Mouse (Mus musculus): Measurements from ENCODE around the gene Wdr83. TPM values are rescaled to one million over a fixed set of nuclear protein-coding genes. Genes with fewer than 3 reads are reported as not detected.

The Wdr83 gene
- polyA plus RNA-seq, 1 experiment: 56.3 TPM

GRCm38 (mm10) chr8:85115501-85115900 is 34.4 kb upstream of the Wdr83 start:
- WGBS: 68% methylated on average over 4 of the region's 4 CpGs
- Histone ChIP-seq H3K36me3 (ENCODE audit: control insufficient read depth, insufficient read depth, low read length) (no peaks in the 10 kb centered on the region), H3K4me1 (replicated peaks; ENCODE audit: control insufficient read depth, insufficient read depth, low read length) (no peaks in the 10 kb centered on the region; the same call in 1 of the 2 replicates), H3K27ac (ENCODE audit: control insufficient read depth, insufficient read depth, low read length) (no peak overlapping the region), H3K27me3 (ENCODE audit: control insufficient read depth, insufficient read depth, low read length) (no peaks in the 10 kb centered on the region), H3K4me3 (ENCODE audit: control insufficient read depth, insufficient read depth, low read length) (no peak overlapping the region)
- no peak for DNase-seq
- TF ChIP-seq CTCF (IDR thresholded peaks at IDR 0.05; ENCODE audit: borderline replicate concordance, control insufficient read depth, extremely low read depth, insufficient read depth, low read length, poor library complexity): no peak
- TF ChIP-seq POLR2A (IDR thresholded peaks at IDR 0.05; ENCODE audit: control insufficient read depth, extremely low read depth, insufficient read depth, low read length, poor library complexity): no peak

DNA sequence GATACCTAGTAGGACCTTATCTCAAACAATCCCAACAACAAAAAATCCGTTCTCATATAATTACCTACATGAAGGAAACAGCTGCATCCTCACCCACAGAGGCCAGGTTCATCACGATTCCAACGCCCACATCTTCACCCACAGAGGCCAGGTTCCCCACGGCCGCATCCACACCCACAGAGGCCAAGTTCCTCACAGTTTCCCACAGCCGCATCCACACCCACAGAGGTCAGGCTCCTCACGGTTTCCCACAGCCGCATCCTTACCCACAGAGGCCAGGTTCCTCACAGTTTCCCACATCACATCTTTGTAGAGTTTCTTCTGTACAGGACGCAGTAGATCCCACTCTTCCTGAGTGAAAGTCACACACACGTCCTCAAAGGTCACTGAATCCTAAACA is 32.1 kb upstream of the Wdr83 start:
- TF ChIP-seq POLR2A (IDR thresholded peaks at IDR 0.05; ENCODE audit: control insufficient read depth, extremely low read depth, insufficient read depth, low read length, poor library complexity): no peak
- TF ChIP-seq CTCF (IDR thresholded peaks at IDR 0.05; ENCODE audit: borderline replicate concordance, control insufficient read depth, extremely low read depth, insufficient read depth, low read length, poor library complexity): no peak
- 76% methylated on average over 10 of the region's 10 CpGs for WGBS

DNA sequence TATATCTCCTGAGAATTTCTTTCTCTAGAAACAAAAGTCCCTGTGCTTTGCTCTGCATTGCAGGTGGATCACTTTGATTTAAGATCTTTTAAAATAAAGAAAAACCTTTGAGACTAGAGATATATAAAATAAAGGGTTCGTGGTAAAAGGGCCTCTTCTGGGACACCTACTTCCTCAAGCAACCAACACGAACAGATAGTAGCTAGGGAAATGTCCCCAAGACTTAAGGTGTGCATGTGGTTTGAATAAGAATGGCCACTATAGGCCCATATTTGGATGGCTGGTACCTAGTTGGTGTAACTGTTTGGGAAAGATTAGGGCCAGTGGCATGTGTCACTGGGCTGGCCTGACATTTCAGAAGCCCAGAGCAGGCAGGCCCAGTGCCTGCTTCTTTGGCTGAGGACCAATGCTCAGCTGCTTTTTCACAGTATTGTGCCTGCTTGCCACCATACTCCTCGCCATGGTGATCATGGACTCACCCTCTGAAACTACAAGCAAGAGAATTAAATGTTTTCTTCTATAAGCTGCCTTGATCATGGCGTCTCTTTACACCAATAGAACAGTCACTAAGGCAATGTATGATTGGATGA is 19.1 kb upstream of the Wdr83 start:
- 72% methylated on average over 4 of the region's 4 CpGs for WGBS
- H3K4me1 ChIP-seq (replicated peaks; ENCODE audit: control insufficient read depth, insufficient read depth, low read length): 0 out of 2 replicates have a peak, but pooled peaks cover 2% of the 10 kb centered on the region
- peaks cover 29% of the 10 kb centered on the region for H3K36me3 ChIP-seq (ENCODE audit: control insufficient read depth, insufficient read depth, low read length)
- TF ChIP-seq CTCF (IDR thresholded peaks at IDR 0.05; ENCODE audit: borderline replicate concordance, control insufficient read depth, extremely low read depth, insufficient read depth, low read length, poor library complexity) (no peak), POLR2A (IDR thresholded peaks at IDR 0.05; ENCODE audit: control insufficient read depth, extremely low read depth, insufficient read depth, low read length, poor library complexity) (no peak)
- H3K27ac ChIP-seq (ENCODE audit: control insufficient read depth, insufficient read depth, low read length): no peak overlapping the region
- DNase-seq: no peak
- H3K4me3 ChIP-seq (ENCODE audit: control insufficient read depth, insufficient read depth, low read length): no peak overlapping the region
- H3K27me3 ChIP-seq (ENCODE audit: control insufficient read depth, insufficient read depth, low read length): no peaks in the 10 kb centered on the region

More for the DNA sequence above, 32.1 kb upstream of the Wdr83 start:
- Histone ChIP-seq H3K4me1 (replicated peaks; ENCODE audit: control insufficient read depth, insufficient read depth, low read length) (no peaks in the 10 kb centered on the region), H3K27me3 (ENCODE audit: control insufficient read depth, insufficient read depth, low read length) (no peaks in the 10 kb centered on the region), H3K36me3 (ENCODE audit: control insufficient read depth, insufficient read depth, low read length) (no peaks in the 10 kb centered on the region), H3K4me3 (ENCODE audit: control insufficient read depth, insufficient read depth, low read length) (no peak overlapping the region), H3K27ac (ENCODE audit: control insufficient read depth, insufficient read depth, low read length) (no peak overlapping the region)
- DNase-seq: no peak

GRCm38 (mm10) chr8:85096850-85097249 is 15.7 kb upstream of the Wdr83 start:
- 0 out of 2 replicates have a peak, but pooled peaks cover 2% of the 10 kb centered on the region for H3K4me1 ChIP-seq (replicated peaks; ENCODE audit: control insufficient read depth, insufficient read depth, low read length)
- H3K36me3 ChIP-seq (ENCODE audit: control insufficient read depth, insufficient read depth, low read length): peaks cover 51% of the 10 kb centered on the region
- H3K4me3 ChIP-seq (ENCODE audit: control insufficient read depth, insufficient read depth, low read length): no peak overlapping the region
- no peaks in the 10 kb centered on the region for H3K27me3 ChIP-seq (ENCODE audit: control insufficient read depth, insufficient read depth, low read length)
- no peak overlapping the region for H3K27ac ChIP-seq (ENCODE audit: control insufficient read depth, insufficient read depth, low read length)
- WGBS: 93% methylated on average over 4 of the region's 4 CpGs
- TF ChIP-seq CTCF (IDR thresholded peaks at IDR 0.05; ENCODE audit: borderline replicate concordance, control insufficient read depth, extremely low read depth, insufficient read depth, low read length, poor library complexity) (no peak), POLR2A (IDR thresholded peaks at IDR 0.05; ENCODE audit: control insufficient read depth, extremely low read depth, insufficient read depth, low read length, poor library complexity) (no peak)
- no peak for DNase-seq

DNA sequence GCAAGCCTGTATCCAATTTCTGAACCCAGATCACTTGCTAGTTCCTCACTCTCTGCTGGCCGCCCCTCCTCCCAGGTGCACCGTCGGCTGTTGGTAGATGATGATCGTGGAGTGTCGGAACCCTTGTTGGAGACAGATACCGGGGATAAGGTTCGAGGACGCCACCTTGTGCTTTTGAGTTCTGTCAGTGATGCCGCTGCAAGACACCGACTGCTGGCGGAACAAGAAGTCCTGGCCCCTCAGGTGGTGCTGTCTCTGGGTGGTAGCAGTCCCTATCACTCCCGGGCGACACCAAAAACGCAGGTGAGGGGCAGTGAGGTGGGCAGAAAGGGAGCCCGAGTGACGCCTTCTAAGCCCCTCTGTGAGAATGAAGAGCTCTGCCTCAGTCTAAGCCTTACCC is 15.1 kb upstream of the Wdr83 start:
- H3K27ac ChIP-seq (ENCODE audit: control insufficient read depth, insufficient read depth, low read length): no peak overlapping the region
- no peaks in the 10 kb centered on the region for H3K27me3 ChIP-seq (ENCODE audit: control insufficient read depth, insufficient read depth, low read length)
- DNase-seq: no peak
- TF ChIP-seq CTCF (IDR thresholded peaks at IDR 0.05; ENCODE audit: borderline replicate concordance, control insufficient read depth, extremely low read depth, insufficient read depth, low read length, poor library complexity) (no peak), POLR2A (IDR thresholded peaks at IDR 0.05; ENCODE audit: control insufficient read depth, extremely low read depth, insufficient read depth, low read length, poor library complexity) (no peak)
- peaks cover 51% of the 10 kb centered on the region for H3K36me3 ChIP-seq (ENCODE audit: control insufficient read depth, insufficient read depth, low read length)
- H3K4me3 ChIP-seq (ENCODE audit: control insufficient read depth, insufficient read depth, low read length): no peak overlapping the region
- H3K4me1 ChIP-seq (replicated peaks; ENCODE audit: control insufficient read depth, insufficient read depth, low read length): 0 out of 2 replicates have a peak, but pooled peaks cover 2% of the 10 kb centered on the region
- WGBS: 94% methylated on average over 16 of the region's 16 CpGs

- Histone ChIP-seq H3K27ac (ENCODE audit: control insufficient read depth, insufficient read depth, low read length) (no peak overlapping the region), H3K4me1 (replicated peaks; ENCODE audit: control insufficient read depth, insufficient read depth, low read length) (0 out of 2 replicates have a peak, but pooled peaks cover 2% of the 10 kb centered on the region), H3K36me3 (ENCODE audit: control insufficient read depth, insufficient read depth, low read length) (peaks cover 57% of the 10 kb centered on the region), H3K27me3 (ENCODE audit: control insufficient read depth, insufficient read depth, low read length) (no peaks in the 10 kb centered on the region), H3K4me3 (ENCODE audit: control insufficient read depth, insufficient read depth, low read length) (no peak overlapping the region)
- TF ChIP-seq POLR2A (IDR thresholded peaks at IDR 0.05; ENCODE audit: control insufficient read depth, extremely low read depth, insufficient read depth, low read length, poor library complexity): no peak
- no peak for DNase-seq
- WGBS: 96% methylated on average over 7 of the region's 7 CpGs
These were observed 14.5 kb upstream of the Wdr83 start for GRCm38 (mm10) chr8:85095566-85095965.

- 97% methylated on average over 13 of the region's 13 CpGs for WGBS
- Histone ChIP-seq H3K27ac (ENCODE audit: control insufficient read depth, insufficient read depth, low read length) (no peak overlapping the region), H3K36me3 (ENCODE audit: control insufficient read depth, insufficient read depth, low read length) (peaks cover 57% of the 10 kb centered on the region), H3K27me3 (ENCODE audit: control insufficient read depth, insufficient read depth, low read length) (no peaks in the 10 kb centered on the region), H3K4me3 (ENCODE audit: control insufficient read depth, insufficient read depth, low read length) (no peak overlapping the region), H3K4me1 (replicated peaks; ENCODE audit: control insufficient read depth, insufficient read depth, low read length) (no peaks in the 10 kb centered on the region)
- DNase-seq: no peak
- no peak for TF ChIP-seq CTCF (IDR thresholded peaks at IDR 0.05; ENCODE audit: borderline replicate concordance, control insufficient read depth, extremely low read depth, insufficient read depth, low read length, poor library complexity)
- no peak for TF ChIP-seq POLR2A (IDR thresholded peaks at IDR 0.05; ENCODE audit: control insufficient read depth, extremely low read depth, insufficient read depth, low read length, poor library complexity)
These were observed 13.9 kb upstream of the Wdr83 start for GRCm38 (mm10) chr8:85095051-85095450.

Measured in thymus, adult 2 months (tissue).